Mouse (Mus musculus) c-Kit-positive CD71-positive TER-119-positive erythroid progenitor cells, embryonic 14.5 days (primary cell): Measurements from ENCODE around the gene Eef1e1.
"Not testable (repeated sequence)": the region's sequence is repeated elsewhere in the genome, so short reads cannot be mapped to it uniquely, and the experiment has no call there.

Source experiments
- DNase-seq: peaks from one replicate; pipeline ENCODE4 v3.0.0-alpha.2; 2013; ENCODE audit warnings: low spot score

Gene Eef1e1

DNA sequence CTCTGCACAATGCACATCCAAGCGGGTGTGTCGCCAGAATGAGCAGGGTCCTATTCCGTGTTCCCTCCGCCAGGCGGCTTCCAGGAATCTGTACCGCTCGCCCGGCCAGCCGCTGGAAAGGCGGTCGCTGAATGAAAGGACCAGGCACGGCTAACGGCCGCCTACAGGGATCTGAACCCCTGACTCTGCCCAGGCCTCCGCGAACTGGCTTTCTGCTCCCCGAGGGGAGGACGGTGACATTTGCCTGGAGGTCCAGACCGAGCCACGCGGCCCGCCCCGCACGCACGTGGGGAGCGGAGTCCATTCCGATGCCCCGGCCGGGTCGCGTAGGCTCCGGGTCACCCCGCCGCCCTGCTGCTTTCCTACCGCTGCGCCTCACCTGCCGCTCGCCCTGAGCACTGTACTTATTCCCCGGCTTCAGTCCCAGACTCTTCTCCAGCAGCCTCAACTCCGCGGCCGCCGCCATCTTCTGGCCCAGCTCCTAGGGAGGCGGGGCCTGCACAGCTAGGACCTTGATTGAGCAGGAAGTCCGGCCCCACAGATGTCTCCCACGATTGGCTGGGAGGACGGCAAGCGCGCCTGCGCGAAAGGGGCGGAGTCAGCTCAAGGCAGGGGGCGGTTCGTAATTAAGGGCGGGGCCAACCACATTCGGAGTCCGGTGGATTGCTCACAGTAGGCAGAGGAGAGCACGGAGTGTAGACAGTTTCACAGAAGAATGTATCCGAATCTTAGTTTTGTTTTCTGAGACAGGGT lies at the start of gene Eef1e1:
Gene Eef1e1 (minus strand): TSS at position 531 of the 753 bp plus-strand sequence.
- DNase-seq: peak; percentile 96

DNA sequence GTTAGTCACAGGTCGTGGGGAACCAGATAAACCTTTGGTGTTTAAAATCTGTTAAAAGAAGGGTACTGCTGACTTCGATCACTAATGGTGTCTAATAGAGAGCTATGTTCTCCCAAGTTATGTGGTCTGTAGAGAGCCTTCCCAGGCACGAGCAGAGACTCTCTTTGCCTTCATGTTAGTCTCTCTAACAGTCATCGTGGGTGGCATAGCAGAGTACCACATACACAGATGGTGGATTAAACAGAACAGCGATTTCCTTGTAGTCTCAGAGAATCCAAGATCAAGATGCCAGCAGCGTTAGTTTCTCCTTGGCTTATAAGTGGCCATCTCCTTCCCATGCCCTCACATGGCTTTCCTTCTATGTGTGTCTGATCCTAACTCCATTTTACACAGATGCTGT lies 32.0 kb upstream of the Eef1e1 start:
- DNase-seq: no peak

DNA sequence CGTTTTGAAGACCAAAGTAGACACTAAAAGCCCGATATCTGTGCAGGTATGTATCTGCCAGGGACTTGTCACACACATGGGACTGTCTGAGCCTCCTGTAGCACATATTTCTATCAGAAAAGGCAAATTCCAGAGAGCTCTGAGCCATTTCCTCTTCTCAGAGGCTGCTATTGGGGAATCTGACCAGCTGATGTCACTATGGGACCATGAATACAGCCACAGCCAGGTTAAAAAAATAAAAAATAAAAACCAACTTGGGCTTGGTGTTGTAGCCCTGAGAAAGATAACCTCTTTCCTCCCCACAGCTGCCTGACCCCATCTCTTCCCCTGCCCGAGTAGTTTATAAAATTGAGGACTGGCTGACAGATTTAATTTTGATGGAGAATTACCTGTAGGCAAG lies 31.2 kb upstream of the Eef1e1 start:
- DNase-seq: no peak

DNA sequence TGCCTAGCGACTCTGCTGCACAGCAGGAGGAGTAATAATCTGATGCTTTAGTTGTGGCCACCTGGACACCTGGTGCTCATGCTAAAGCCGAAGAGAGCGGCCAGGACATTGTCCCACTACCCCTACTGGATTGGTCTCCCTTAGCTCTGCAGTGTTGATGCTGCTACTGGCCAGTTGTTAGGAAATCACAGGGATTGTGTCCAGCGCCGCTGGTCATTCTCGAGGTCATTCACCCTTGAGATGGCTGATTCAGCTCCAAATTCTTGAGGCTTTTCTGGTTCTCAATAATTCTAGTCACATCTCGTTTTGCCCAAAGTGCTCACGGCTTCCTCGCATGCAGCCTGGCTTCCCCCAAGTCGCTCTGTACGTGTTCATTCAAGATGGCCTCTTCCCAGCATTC lies 29.9 kb upstream of the Eef1e1 start:
- no peak for DNase-seq

DNA sequence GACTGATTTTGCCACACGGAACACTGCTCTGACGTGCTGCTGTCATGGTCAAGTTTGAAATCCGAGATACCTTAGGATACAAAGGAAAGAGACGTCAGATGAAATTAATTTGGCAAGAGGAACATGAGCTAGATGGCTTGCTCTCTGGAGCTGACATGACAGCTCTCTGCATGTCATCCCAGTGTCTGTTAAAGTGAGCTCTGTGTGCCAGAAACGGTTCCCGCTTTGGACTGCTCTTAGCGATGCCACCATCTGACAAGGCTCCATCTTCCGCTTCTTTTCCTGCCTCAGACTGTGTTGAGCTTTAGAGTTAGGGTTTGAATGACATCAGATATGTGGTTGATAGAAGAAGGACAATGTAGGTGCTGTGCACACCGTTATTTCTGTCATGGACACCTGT lies 13.5 kb upstream of the Eef1e1 start:
- no peak for DNase-seq

DNA sequence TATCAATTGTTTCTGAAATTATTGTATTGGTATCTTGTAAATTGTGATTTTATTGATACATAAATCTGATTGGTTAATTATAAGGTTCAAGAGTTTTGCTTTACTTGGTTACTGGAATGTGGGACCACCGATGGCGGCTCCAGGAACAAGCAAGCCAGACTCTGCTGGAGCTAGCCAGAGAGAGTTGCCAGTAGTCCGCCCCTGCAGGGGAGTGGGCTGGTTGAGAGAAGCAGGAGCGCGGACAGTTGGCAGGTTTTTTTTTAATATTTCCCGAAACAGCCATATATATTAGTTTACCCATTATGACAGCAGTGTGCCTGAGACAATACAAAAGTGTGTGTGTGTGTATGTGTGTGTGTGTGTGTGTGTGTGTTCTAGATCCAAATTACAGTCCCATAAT lies 12.6 kb upstream of the Eef1e1 start:
- DNase-seq: not testable (repeated sequence)

DNA sequence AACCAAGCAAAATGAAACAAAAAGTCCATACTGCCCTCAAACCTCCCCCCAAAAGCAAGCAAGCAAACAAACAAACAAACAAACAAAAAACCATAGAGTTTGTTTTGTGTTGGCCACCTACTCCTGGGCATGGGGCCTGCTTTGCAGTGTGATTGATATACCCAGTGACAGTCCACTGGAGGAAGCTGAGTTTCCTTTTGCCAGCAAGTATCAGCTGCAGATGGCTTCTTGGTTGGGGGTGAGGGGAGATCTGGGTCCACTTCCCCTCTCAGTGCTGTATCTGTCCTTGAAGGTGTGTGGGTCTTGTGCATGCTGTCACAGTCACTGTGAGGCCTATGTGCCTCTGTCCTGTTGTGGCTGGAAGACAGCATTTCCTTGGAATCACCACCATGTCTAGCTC lies 11.2 kb upstream of the Eef1e1 start:
- no peak for DNase-seq

DNA sequence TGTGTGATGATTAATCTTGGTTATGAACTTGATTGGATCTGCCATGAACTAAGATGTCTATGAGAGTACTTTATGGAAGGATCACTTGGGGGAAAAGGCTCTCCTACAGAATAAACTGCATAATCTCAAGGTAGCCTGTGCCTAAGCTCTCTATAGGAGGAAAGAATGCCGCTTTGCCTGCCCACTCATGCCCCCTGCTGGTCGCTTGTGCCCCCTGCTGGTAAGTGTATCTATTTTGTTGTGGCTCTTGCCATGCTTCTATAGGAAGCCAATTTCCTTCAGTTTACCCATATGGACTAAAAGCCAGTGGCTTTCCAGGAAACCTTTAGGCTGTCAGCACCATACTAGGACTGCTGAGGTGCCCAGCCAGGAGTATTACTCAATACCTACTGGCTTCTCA lies 9.7 kb upstream of the Eef1e1 start:
- peak; percentile 78 for DNase-seq

DNA sequence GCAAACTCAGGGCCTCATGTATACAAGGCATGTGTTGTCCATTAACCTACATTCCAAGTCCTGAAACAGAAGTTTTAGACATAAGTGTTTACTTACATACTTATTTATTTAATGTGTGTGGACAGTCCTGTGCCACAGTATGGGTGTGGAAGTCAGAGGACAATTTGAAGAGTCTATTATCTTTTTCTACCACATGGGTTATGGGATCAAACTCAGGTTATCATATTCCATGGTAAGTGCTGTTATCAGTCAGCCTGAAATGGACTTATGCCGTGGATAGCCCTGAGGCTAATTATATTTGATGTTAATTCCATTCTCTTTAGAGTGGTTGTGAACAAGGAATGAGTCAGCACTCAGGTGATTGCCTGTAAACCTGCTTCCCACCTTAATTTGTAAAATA lies 5.9 kb upstream of the Eef1e1 start:
- peak; percentile 67 for DNase-seq

DNA sequence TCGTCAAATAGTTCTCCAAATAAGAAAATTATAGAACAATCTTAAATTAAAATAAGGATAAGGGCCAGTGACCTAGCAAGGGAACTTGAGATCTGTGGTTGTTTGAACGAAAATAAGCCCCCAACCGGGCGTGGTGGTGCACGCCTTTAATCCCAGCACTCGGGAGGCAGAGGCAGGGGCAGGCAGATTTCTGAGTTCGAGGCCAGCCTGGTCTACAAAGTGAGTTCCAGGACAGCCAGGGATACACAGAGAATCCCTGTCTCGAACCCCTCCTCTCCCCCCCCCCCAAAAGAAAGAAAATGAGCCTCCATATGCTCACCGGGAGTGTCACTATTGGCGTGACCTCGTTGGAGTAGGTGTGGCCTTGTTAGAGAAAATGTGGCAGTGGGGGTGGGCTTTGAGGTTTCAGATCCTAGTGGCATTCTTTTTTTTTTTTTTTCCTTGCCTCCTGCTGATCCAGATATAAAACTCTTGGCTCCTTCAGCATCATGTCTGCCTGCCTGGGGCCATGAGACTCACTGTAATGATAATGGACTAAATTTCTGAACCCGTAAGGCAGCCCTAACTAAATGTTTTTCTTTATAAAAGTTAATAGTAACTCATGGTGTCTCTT lies 772 bp upstream of the Eef1e1 start:
- DNase-seq: no peak

DNA sequence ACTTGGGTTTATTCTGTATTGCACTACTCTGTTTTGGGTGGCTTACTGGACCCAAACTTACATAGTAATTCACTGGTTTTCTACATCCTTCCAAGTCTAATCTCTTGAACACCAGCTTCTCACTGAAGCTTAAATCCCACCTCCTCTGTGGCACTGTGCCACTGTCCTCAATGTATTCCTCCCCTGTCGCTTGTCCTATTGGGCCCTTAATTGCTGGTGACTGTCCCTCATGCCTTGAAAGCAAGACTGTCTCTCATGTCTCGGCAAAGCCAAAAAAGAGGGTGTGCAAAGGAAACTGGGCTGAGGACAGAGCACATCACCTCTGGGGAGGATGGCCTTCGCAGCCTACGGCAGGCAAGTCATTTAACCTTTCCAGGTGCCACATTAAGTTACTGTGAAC lies 993 bp downstream of the Eef1e1 start:
- no peak for DNase-seq

DNA sequence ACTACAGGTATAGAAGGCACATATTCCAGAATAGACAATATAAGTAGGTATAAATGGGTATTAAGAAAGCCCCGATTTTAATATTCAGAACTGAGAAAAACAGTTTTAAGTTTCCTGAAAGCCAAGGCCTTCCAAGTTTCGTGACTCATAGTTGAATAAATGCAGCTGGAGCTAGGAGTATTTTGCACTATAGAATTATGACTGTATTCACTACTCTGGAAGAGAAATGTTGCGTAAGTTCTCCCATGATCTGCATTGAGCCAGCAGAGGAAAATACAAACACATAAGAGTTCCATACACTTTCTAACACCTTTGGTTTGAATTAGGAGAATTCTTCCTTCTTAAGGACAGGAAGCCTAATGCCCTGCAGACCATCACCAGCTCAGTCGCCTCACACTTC lies 8.6 kb downstream of the Eef1e1 start:
- no peak for DNase-seq

DNA sequence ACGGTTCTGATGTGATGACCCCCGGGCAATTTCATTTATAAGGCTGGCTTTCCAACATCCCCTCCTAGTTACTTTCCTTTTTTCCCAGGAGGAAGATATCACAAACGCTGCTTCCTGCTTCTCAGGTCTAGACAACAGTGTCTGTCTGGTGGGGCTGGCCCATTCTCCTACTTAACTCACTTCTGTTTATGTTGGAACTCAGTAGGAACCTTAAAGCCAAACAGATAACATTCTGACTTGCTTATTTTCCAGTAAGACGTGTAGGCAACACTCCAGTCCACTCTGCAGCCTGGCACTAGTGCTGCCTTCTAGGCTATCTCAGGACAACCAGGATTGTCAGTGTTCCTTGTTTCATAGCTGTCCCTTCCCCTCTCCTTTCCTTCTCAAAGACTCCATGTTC lies 9.8 kb downstream of the Eef1e1 start:
- no peak for DNase-seq

DNA sequence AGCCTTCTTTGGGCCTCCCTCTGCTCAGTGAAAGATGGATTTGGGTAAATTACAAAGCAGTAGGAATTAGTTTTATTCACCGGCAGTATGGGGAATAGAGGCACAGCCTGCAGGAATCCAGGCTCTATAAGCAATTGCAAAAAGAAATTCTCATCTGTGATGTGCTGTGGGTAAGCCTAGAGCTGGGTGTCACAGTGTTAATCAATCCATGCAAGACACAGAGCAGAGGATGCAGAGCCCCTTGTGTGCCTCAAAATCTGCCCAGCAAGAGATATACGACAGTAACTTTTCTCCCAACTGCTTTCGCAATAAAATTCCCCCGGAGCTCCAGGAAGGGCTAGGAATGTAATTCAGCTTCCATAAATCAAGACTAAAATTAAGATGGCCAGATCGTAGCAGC lies 17.4 kb downstream of the Eef1e1 start:
- no peak for DNase-seq

DNA sequence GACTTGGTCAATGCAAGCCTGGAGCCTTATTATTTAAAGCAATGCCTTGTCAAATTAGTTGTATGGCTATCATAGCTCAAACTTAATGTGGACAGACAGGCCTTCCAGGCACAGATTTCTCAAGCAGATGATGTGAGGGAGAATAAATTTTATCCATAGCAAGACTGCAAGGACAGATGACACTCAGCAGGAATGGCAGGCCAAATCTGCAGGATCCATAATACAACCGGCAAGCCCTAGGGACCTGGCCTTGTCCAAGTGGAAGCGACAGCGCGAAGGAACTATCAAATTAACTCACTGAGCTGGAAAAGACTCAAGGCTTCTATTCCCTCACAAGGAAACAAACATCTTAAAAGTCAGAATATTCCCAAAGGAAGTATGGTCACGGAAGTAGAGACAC lies 17.9 kb downstream of the Eef1e1 start:
- no peak for DNase-seq

DNA sequence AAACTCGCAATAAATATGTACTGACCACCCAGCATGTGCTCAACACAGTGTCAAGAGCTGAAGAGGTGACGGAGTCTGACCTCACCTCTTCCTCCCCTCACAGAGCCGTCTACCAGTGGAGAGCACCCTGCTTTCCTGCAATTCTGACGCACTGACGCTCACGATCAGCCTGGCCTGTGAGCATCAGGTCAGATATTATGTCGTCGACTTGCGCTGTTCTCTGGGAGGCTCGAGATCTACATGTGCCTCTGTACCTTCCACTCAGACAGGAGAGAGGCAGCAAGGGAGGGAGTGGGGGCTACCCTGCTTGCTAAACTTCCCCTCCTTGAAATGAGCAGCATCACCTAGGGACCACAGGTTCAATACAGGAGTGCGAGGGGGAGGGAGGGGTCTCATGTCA lies 20.2 kb downstream of the Eef1e1 start:
- DNase-seq: no peak

DNA sequence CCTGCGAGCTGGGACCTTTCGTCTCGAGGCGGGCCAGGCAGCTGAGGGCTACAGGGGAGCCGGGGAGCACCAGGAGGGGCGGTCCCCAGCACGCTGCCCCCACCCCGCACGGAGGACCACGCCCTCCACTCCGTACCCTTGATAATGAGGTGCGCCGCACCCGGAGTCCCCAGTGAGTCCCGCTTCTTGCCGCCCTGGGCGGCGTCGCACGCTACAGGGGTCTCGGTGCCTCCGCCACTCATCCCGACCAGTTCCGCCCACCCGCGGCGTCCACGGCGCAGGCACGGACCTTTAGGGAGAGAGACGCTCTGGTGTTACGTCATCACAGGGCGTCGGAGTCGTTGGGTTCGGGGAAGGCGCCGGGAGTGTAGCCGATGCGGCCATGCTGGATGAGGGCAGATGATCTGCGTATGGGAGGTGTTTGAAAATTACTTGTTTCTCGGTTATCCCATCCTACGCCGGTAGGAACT lies 24.0 kb downstream of the Eef1e1 start, which contains the start of gene Bloc1s5:
Gene Bloc1s5 (minus strand): TSS at position 310 of the 470 bp plus-strand sequence.
- peak; percentile 96 for DNase-seq

DNA sequence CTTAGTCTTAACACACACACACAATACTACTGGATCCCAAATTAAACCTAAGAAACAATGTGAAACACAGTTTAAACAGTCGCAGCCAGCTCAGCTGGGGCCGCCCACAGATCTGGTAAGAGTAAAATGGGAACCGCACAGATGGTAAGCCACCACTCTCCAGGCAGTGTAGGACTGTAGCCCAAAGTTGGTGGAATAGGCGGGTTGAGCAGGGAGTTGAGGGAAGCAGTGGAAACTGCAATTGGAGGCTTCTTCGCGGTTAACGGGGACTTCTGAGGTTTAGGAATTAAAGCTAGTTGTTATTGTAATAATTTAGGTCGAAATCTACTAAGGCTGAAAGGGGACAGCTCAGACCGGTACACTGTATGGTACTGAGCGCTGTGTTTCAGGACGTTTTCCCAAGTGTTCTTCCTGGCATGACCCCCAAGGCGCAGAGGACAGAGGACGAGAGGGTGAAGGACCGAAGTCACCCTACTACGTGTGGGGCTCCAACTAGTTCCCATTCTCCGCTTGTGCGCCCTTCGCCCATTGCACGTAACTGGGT lies 24.5 kb downstream of the Eef1e1 start:
- no peak for DNase-seq

DNA sequence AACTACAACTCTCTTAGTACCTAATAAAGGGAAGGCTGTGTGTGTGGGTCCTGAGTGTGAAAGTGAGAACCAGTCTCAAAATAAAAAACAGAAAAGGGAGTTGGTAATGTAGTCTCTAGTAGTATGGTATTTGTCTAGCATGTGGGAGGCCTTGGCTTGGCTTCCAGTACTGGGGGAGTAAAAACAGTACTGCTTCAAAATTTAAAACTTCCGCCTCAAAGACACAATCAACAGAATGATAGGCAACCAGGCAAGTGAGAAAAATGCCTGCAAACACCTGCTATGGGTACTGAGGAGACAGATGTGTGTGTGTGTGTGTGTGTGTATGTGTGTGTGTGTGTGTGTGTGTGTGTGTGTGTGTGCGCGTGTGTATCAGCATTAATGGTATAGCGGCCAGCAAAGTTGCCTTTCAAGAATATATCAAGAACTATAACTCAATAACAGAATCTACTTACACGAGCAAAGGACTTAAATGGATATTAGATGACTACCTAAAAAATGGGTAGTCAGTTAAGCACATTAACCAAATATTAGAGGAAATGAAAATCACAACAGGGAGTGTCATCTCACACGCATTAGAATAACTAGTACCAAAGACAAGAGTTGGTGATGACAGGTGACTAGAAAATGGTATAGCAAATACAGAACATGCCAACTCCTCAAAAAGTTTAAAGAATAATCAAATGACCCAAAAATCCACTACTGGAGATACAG lies 25.4 kb downstream of the Eef1e1 start:
- no peak for DNase-seq

DNA sequence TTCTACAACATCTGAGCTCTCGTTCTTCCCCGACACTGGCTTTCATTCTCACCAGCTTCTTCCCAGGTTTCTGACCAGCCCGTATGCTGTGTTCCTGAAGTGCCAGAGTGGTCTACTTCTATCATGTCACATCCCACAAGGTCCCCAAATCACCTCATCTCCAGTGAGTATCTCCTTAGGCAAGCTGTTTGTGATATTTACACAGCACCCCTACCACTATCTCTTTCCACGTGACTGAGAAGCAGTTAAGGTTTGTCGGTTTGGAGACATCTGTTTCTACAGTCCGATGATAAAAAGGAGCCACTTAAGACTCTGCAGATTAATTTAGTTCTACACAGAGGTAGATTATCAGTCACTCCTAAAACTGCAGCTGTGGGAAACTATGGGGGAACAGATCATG lies 26.3 kb downstream of the Eef1e1 start:
- DNase-seq: peak; percentile 73

DNA sequence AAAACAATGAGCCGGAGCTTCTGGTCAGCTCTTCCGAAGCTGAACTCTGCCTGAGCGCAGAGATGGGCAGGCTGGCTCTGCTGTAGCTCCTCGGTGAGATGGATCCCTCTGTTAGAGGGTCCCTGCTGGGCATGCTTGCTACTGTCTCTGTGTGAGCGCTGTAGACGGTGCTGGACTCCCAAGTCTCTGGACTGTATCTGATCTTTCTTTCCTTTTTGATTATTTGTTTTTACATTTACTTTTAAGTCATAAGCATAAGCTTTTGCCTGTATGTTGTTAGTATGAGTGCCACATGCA lies 32.7 kb downstream of the Eef1e1 start:
- DNase-seq: no peak

DNA sequence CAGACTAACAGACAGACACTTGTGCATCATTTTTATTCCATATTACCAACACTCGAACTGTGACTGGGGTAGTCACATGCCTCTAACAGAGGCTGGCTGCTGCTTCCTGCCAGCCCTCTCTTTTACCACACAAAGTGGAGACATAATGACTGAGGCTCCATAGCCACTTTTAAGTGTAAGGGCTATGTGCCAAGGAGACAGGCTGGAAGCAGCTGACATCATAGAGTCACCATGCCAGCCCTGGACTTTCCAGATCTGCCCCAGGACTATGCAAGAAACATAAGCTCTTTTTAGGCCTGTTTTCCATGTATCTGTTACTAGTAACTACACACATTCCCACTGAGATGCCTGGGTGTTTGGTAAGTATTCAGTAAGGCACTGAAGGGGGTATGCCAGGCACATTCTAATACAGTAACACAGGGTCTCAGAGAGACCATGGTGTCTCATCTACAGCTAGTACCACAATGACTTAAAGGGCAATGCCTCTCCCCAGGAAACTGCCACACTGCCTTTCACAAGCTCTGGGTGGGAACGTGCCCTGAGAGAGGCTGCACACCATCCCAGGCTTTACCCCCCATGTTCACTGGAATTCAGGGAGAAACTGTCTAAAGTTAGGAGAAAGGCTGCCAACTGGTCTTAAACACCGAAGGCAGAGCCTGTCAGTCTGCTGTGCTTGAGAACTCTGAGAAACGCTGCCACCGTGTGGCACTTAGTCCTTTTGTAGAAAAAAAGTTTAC lies 33.2 kb downstream of the Eef1e1 start:
- no peak for DNase-seq
